Mouse (Mus musculus): Measurements from ENCODE around the gene Dpyd.
A peak's percentile ranks its signal among the peaks of the same experiment; 100 is the strongest.

Gene Dpyd

DNA sequence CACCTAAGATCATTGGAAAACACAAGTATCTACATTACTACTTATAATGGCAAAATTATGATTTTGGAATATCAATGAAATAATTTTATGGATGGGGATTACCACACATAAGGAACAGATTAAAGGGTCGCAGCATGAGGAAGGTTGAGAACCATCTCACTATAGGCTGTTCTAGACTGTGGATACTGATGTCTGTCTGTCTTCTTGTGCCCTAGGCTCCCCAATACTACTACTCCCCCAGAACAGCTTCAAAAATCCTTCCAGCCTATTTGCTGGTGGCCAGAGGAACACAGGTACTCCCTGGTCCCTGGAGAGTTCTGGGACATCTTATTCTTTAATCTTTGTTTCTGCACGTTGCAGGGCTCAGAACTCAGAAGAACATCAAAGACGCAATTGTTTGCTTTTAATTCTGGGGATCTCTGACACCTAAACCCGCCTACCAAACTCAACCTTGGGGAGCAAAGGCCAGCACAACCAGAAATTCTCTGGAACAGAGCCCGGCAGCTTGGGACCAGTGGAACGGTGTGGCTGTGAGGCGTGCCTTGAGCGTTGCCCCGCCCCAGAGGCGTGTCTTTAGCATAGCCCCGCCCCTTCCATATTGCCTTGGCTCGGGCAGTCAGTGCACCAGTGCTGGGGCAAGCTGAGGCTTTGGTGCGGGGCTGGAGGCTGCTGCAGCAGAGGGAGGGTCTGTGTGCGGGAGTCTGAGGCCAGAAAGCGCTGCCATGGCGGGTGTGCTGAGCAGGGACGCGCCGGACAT lies at the start of gene Dpyd:
Gene Dpyd, plus strand, starts transcription at position 576 of the 757 bp plus-strand sequence.
- DNase-seq: peak; percentile 90

DNA sequence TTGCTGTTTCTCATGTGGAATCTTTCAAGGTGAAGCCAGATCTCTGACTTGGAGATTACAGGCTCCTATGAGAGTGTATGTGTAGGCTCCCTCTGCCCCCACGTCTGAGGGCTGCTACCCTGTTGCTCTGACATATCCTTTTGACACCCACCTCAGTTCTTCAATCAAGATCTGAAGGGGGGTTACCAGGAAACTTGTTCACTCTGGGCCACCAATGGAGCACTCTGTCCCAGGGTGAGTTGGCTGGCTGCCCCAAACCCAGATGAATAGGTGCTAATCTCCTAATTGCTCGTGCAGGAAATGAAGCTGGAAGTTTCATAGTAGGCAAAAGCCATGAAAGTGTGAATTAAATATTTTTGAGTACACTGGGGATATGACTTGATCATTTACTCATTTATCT lies 24.3 kb upstream of the Dpyd start:
- DNase-seq: no peak

DNA sequence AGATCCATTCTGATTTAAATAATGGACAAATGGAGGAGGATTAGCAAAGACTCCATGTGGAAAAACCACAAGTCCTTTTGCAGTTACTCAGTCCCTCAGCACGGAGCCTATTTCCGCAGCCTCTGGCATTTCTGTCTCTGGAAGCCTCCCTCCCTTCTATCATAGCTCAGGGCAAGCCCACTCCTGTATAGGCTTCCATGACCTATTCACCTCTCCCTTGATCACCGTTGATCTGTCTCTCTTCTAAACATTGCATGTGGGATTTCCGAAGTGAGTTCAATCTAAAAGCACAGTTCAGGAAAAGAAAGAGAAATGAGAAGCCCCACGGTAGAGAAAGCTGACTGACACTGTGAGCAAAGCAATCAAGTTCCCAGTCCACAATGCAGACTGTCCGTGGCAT lies 20.2 kb upstream of the Dpyd start:
- DNase-seq: no peak

DNA sequence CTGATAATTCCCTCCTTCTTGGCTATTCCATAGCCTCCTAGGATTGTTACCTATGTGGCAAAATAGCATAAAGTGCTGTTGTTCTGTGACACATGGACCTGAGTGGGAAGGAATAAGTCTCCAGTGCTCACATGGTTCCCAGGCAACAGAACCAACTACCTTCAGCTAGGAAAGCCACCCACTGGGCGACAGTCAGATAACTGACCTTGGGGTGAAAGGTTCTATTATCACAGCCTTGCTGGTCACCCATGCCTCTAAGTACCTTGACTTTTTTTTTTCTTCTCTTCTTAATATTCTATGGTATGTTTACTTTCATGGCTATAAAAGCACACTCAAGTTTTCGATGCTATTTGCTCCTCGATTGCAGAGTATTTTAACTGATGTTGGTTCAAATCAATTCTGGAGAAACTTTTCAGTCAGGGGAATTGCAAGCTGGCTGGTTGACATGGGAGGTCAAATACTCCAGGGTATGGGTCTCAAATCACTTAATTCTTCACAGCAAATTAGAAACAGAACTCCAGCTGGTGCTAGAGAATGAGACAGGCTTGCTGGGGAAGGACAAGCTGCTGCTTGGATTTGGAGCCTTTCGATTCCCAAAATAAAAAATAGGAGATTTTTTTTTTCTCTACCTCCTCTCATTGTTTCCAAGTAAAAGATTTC lies 14.2 kb upstream of the Dpyd start:
- DNase-seq: no peak

- DNase-seq: no peak
Observed at GRCm38 (mm10) chr3:118557605-118558004, 4.3 kb upstream of the Dpyd start.

DNA sequence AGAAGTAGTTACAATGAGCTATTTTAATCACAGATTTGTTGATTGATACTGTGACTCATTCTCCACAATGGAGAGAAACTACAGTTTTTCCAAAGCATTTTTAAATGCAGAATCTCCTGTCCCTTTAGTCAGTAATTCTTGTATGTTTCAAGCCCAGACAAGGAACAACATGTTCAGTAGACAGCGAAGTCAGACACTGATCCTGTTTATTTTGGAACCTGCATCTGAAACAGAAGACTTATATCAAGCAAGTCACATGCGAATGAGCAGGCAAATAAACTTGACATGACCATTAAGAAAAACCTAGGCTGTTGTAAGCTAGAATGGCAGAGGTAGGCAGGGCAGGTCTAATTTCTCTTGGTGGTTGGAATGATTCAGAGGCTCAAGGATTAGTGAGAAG lies 2.0 kb upstream of the Dpyd start:
- no peak for DNase-seq

DNA sequence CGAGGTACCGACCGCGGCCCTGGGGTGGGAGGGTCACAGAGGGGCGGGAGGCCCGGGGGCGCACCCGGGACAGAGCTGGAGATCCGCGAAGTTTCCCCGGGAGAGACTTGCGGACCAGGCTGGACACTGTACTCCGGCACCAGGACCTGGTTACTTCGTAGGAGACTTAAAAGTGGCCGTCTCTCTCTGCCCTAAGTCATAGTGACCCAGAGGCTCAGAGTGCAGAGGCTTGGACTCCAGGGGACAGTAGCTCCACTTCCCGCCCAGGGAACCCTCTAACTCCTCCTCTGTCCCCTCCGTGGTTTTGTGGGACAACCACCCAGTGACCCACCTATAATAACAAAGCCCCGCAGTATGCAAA lies 362 bp downstream of the Dpyd start:
- no peak for DNase-seq

GRCm38 (mm10) chr3:118566779-118567178 lies 4.8 kb downstream of the Dpyd start:
- DNase-seq: no peak

- DNase-seq: no peak
Observed at GRCm38 (mm10) chr3:118570197-118570596, 8.3 kb downstream of the Dpyd start.

GRCm38 (mm10) chr3:118590559-118590958 lies 28.6 kb downstream of the Dpyd start:
- no peak for DNase-seq

- peak; percentile 14 for DNase-seq
Observed at GRCm38 (mm10) chr3:118594864-118595263, 32.9 kb downstream of the Dpyd start.

GRCm38 (mm10) chr3:118595693-118596092 lies 33.8 kb downstream of the Dpyd start:
- DNase-seq: no peak

DNA sequence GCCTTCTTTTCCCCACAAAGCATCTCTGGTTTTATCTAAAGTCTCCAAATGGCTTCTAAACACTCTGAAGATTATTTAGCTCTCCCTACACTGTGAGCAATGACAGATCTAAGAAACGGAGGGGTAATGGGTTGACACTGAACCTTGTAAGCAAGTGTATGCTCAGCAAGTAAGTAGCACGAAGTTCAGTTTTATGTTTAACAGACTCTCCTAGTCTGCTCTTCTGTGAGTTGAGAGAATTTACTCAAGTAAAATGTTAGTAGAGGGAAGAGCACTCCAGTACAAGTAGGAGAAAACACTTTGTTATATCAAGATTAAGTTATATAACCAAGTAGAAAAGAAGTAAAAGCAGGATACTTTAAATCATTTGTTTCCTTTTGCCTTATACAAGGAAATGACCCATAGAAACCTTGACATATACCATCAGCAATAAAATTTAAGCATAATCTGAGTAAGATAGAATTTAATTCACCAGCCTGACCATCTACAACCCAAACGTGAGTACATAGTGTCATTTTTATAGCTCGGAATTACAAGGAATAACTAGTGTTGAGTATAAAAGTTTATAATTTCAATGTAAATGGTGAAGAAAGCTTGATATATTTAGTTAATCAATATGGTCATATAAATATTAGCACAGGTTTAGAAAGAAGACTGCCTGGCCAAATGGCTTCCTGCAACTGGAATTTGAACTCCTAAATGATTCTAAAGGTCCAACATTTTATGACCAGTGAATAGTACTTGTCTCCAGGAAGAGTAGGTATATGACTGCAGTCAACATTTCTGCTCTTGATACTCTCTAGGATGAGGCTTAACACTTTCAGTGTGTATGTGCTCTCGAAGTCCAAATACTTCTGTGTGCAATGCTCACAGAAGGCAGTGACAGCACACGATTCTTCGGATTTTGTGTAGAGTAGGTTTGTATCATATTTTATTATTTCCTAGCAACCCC lies 40.0 kb downstream of the Dpyd start:
- DNase-seq: no peak

- DNase-seq: no peak
Observed at GRCm38 (mm10) chr3:118608708-118609107, 46.8 kb downstream of the Dpyd start.

DNA sequence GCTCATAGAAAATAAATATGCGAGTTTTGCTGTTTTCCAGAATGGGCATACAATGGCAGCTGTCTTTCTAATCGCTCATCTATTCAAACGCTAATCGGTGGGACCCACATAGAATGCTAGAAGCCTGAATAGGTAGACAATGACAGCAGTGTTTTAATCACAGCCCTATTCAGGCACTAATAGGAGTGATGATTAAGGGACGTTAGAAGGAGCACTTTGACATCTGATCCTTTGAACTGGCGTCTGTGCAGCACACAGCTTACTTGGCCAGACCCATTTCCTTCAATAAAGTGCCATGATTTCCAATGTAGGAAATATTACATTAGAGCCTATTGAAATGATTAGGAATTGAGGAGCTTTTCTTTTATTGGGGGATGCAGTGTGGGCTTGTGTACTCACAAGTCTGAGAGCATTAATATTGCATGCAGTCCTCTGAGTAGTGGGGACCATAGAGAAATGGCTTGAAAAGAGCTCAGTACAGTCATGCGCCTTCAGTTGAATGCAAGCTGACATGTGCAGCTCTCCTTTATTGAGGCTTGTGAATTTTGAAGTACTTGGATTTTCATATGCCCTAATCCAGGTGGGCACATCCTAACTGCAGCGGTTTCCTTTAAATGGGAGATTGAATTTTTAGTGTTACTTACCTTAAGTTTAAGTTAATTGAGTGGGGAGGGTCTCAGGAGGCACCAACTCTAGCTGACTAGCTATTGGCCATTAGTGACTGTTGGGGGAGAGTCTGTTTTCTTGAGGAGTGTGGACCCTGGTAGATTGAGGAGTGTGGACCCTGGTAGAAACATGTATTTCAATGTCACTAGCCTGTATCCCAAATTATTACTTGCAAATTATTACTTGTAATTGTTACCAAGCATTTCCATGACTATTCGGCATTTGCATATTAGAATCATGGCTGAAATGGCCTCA lies 64.8 kb downstream of the Dpyd start:
- DNase-seq: no peak

- DNase-seq: no peak
Observed at GRCm38 (mm10) chr3:118629737-118630136, 67.8 kb downstream of the Dpyd start.

- DNase-seq: no peak
Observed at GRCm38 (mm10) chr3:118646024-118646570, 84.2 kb downstream of the Dpyd start.

- peak; percentile 52 for DNase-seq
Observed at GRCm38 (mm10) chr3:118663987-118664692, 102.2 kb downstream of the Dpyd start.

- no peak for DNase-seq
Observed at GRCm38 (mm10) chr3:118674121-118674745, 112.3 kb downstream of the Dpyd start.

- no peak for DNase-seq
Observed at GRCm38 (mm10) chr3:118675441-118675840, 113.5 kb downstream of the Dpyd start.
